Comparison of ENCODE assay signal across 26 mouse cellular contexts in the genomic region with DNA sequence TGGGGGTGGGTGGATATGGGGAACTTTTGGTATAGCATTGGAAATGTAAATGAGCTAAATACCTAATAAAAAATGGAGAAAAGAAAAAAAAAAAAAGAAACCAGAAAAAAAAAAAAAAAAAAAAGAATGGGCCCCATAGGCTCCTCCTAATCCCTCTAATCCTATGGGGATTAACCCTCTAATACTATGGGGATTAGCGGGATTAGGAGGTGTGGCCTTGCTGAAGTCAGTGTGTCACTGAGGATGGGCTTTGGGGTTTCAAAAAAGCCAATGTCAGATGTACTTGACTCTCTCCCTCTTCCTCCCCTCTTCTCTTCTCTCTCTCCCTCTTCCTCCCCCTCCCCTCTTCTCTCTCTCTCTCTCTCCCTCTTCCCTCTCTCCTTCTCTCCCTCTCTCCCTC.
"Had no signal": no experiment of that assay in that cellular context is flagged by ENCODE, and none has a peak within 500 bp of the region (broad histone marks: within the 10 kb centered on the region; RNA-seq: fewer than 3 reads in every experiment).

No protein-coding gene starts in this region.

- H3K9ac ChIP-seq: heart, embryonic 13.5 days; heart, embryonic 15.5 days; hindbrain, embryonic 13.5 days; hindbrain, embryonic 15.5 days; kidney, embryonic 15.5 days; limb, embryonic 12.5 days had no signal

- H3K27me3 ChIP-seq: heart, embryonic 13.5 days; heart, embryonic 15.5 days; hindbrain, embryonic 13.5 days; hindbrain, embryonic 15.5 days; kidney, embryonic 15.5 days had no signal

- H3K4me3 ChIP-seq: gastrocnemius, adult 2 months; heart, adult 2 months; heart, embryonic 13.5 days; heart, embryonic 15.5 days; hindbrain, embryonic 13.5 days; hindbrain, embryonic 15.5 days; kidney, embryonic 15.5 days; left cerebral cortex, adult 2 months; limb, embryonic 10.5 days; limb, embryonic 12.5 days had no signal

- H3K9me3 ChIP-seq: heart, embryonic 13.5 days; heart, embryonic 15.5 days; hindbrain, embryonic 13.5 days; hindbrain, embryonic 15.5 days; kidney, embryonic 15.5 days; limb, embryonic 10.5 days; limb, embryonic 12.5 days had no signal

- ATAC-seq: hindbrain, postnatal 0 days; intestine, embryonic 16.5 days had no signal

- DNase-seq: gastrocnemius, adult 2 months; gastrocnemius, postnatal 10 days; gastrocnemius, postnatal 25 days; heart, adult 11 months; heart, adult 2 months; heart, postnatal 14 days; heart, postnatal 36 days; kidney, adult 11 months; kidney, adult 2 months; kidney, adult 9 months; kidney, postnatal 14 days; kidney, postnatal 36 days; liver had no signal

- H3K36me3 ChIP-seq: heart, embryonic 13.5 days; heart, embryonic 15.5 days; hindbrain, embryonic 13.5 days; hindbrain, embryonic 15.5 days; kidney, embryonic 15.5 days; limb, embryonic 10.5 days; limb, embryonic 12.5 days had no signal

- H3K4me1 ChIP-seq: heart, embryonic 15.5 days; hindbrain, embryonic 15.5 days; limb, embryonic 10.5 days had no signal

- H3K4me2 ChIP-seq: heart, embryonic 11.5 days; heart, embryonic 13.5 days; heart, embryonic 15.5 days; hindbrain, embryonic 13.5 days; hindbrain, embryonic 15.5 days; kidney, embryonic 15.5 days; limb, embryonic 12.5 days; liver, embryonic 11.5 days had no signal

- H3K27ac ChIP-seq: gastrocnemius, adult 2 months; heart, adult 2 months; heart, embryonic 13.5 days; heart, embryonic 15.5 days; hindbrain, embryonic 13.5 days; hindbrain, embryonic 15.5 days; hindbrain, postnatal 0 days; kidney, embryonic 15.5 days; kidney, postnatal 0 days; left cerebral cortex, adult 2 months; limb, embryonic 10.5 days; limb, embryonic 12.5 days had no signal
